Mouse (Mus musculus): ENCODE results near the gene Olfr1465.

Olfr1465 gene
- long read RNA-seq, experiment 1 = 0 reads
- long read RNA-seq, experiment 2 = 0 reads

- intact Hi-C loops (cut with DNase I) = no loop called here
Observed at GRCm38 (mm10) chr19:13315441-13315840, at the start of gene Olfr1465. TSS of gene Olfr1465 (minus strand) at chr19:13315541.

- intact Hi-C loops (cut with DNase I) = no loop called here
Observed at GRCm38 (mm10) chr19:13361936-13362335, 46.6 kb upstream of the Olfr1465 start, which contains the start of gene Olfr1467. TSS of gene Olfr1467 (plus strand) at chr19:13362236.

- intact Hi-C loops (cut with DNase I) = no loop called here
Observed at GRCm38 (mm10) chr19:13338562-13338961, 23.2 kb upstream of the Olfr1465 start, which contains the start of gene Olfr1466. TSS of gene Olfr1466 (plus strand) at chr19:13338862.
